Mouse (Mus musculus) ES-E14 (cell line): ENCODE data around the gene Emc9. TPM values are rescaled to one million over a fixed set of nuclear protein-coding genes. Genes with fewer than 3 reads are reported as not detected.

Experiments
- DNase-seq: peaks from one replicate; pipeline ENCODE4 v3.0.0-alpha.2; 2013; ENCODE audit warnings: low read depth, low spot score
- H3K27ac ChIP-seq: 2 replicates; pipeline ENCODE4 v1.5.1; 2012; ENCODE audit warnings: low read depth, mild to moderate bottlenecking, low read length, moderate library complexity, mixed read lengths; ENCODE audit not compliant: poor library complexity, insufficient read depth, severe bottlenecking
- H3K36me3 ChIP-seq: 2 replicates; pipeline ENCODE4 v1.6.1; 2012; ENCODE audit warnings: mild to moderate bottlenecking, low read length, moderate library complexity, mixed read lengths; ENCODE audit not compliant: control insufficient read depth, poor library complexity, insufficient read depth, severe bottlenecking
- H3K4me1 ChIP-seq, 2 experiments: fragments of 150-350 bp in 1 of 2; sonication (generic) in 1 of 2; 2 replicates each; pipeline ENCODE4 v1.6.1; 2012; ENCODE audit warnings: low read length in 2 of 2, mild to moderate bottlenecking in 1 of 2, mixed read lengths in 1 of 2; ENCODE audit not compliant: control insufficient read depth in 2 of 2, insufficient read depth in 2 of 2, poor library complexity in 1 of 2
- H3K4me3 ChIP-seq, 2 experiments: fragments of 150-350 bp in 1 of 2; sonication (generic) in 1 of 2; 2 replicates each; pipeline ENCODE4 v1.5.1; 2012; ENCODE audit warnings: low read length in 2 of 2, low read depth in 1 of 2, mild to moderate bottlenecking in 1 of 2, mixed read lengths in 1 of 2; ENCODE audit not compliant: insufficient read depth in 1 of 2, poor library complexity in 1 of 2, severe bottlenecking in 1 of 2
- H3K9ac ChIP-seq: 2 replicates; pipeline ENCODE4 v1.6.1; 2012; ENCODE audit warnings: low read depth, mild to moderate bottlenecking, low read length, mixed read lengths; ENCODE audit not compliant: poor library complexity, insufficient read depth, severe bottlenecking
- H3K9me3 ChIP-seq: fragments of 150-350 bp; sonication (generic); 2 replicates; pipeline ENCODE4 v1.6.1; 2012; ENCODE audit warnings: low read depth, mild to moderate bottlenecking, low read length; ENCODE audit not compliant: control insufficient read depth, insufficient read depth
- CHD2 ChIP-seq: IDR thresholded peaks from 2 replicates; pipeline ENCODE4 v1.6.1; 2014; ENCODE audit warnings: mild to moderate bottlenecking, low read depth, low read length, inconsistent platforms
- HCFC1 ChIP-seq: IDR thresholded peaks from 2 replicates; pipeline ENCODE4 v1.6.1; 2012; ENCODE audit warnings: low read length, inconsistent platforms, borderline replicate concordance; ENCODE audit not compliant: insufficient read depth
- MAFK ChIP-seq: IDR thresholded peaks from 2 replicates; pipeline ENCODE4 v1.6.1; 2014; ENCODE audit warnings: mild to moderate bottlenecking, low read depth, low read length, inconsistent platforms; ENCODE audit not compliant: insufficient read depth
- ZC3H11A ChIP-seq: IDR thresholded peaks from 2 replicates; pipeline ENCODE4 v1.6.1; 2012; ENCODE audit warnings: low read depth, mild to moderate bottlenecking, inconsistent platforms, low read length, borderline replicate concordance
- ZNF384 ChIP-seq: IDR thresholded peaks from 2 replicates; pipeline ENCODE4 v1.6.1; 2012; ENCODE audit warnings: low read depth, low read length, inconsistent platforms
- in situ Hi-C, 2 experiments: fragments of 600-800 bp; cut with MboI; formaldehyde crosslinking; loops; one replicate each; pipeline ENCODE4 v1.15.1; 2025; ENCODE audit warnings: low sequenced_read_pairs in 2 of 2, inconsistent platforms in 1 of 2; ENCODE audit not compliant: unreplicated experiment in 2 of 2
- total RNA-seq: library from RNA; depleted of rRNA; stranded (reverse); fragments of 300-350 nt; gene quantifications from 2 replicates; pipeline ENCODE4 v1.2.3, GENCODE M21; 2012; rRNA removed

The Emc9 gene
- total RNA-seq, result 4.9 and 9.2 TPM in 2 replicates

GRCm38 (mm10) chr14:55584702-55585565, at the start of gene Emc9:
TSS of gene Emc9 (minus strand) at chr14:55585302.
- Histone ChIP-seq H3K27ac (no peak within 1 kb of the TSS), H3K9me3 (no peaks in the 10 kb centered on the region), H3K4me1 (peaks cover 0 to 18% of the 10 kb centered on the region in 2 experiments; a peak in 2 of 4 replicates), H3K36me3 (peaks cover 13% of the 10 kb centered on the region; the same call in 1 of the 2 replicates), H3K4me3 (peak within 1 kb of the TSS; percentile 89 to 95), H3K9ac (peak within 1 kb of the TSS; percentile 78)
- in situ Hi-C loops, result no loop called here
- DNase-seq, result no peak
- no peak for TF ChIP-seq ZC3H11A
- no peak for TF ChIP-seq ZNF384
- TF ChIP-seq CHD2, result no peak
- no peak for TF ChIP-seq MAFK

- in situ Hi-C loops, result no loop called here
- peaks cover 90% of the 10 kb centered on the region for H3K36me3 ChIP-seq
- peaks cover 0 to 5% of the 10 kb centered on the region in 2 experiments; a peak in 1 of 4 replicates for H3K4me1 ChIP-seq
- H3K27ac ChIP-seq, result no peak overlapping the region
- no peak overlapping the region for H3K9ac ChIP-seq
- no peak overlapping the region for H3K4me3 ChIP-seq
- peak; percentile 50 for DNase-seq
- TF ChIP-seq ZC3H11A (no peak), ZNF384 (0 out of 2 replicates have a peak, but pooled peaks have one; percentile 53), MAFK (no peak), CHD2 (no peak), HCFC1 (no peak)
- H3K9me3 ChIP-seq, result no peaks in the 10 kb centered on the region
These were observed 44.2 kb upstream of the Emc9 start for GRCm38 (mm10) chr14:55629312-55629711.

GRCm38 (mm10) chr14:55628077-55628827, 43.1 kb upstream of the Emc9 start:
- H3K9ac ChIP-seq, result no peak overlapping the region
- H3K9me3 ChIP-seq, result no peaks in the 10 kb centered on the region
- in situ Hi-C loops, result no loop called here
- 0 out of 4 replicates have a peak, but pooled peaks cover 0 to under 1% of the 10 kb centered on the region in 2 experiments for H3K4me1 ChIP-seq
- H3K27ac ChIP-seq, result no peak overlapping the region
- no peak for TF ChIP-seq HCFC1
- TF ChIP-seq ZC3H11A, result no peak
- TF ChIP-seq MAFK, result no peak
- no peak for TF ChIP-seq ZNF384
- TF ChIP-seq CHD2, result no peak
- no peak for DNase-seq
- H3K4me3 ChIP-seq, result no peak overlapping the region
- peaks cover 80% of the 10 kb centered on the region for H3K36me3 ChIP-seq

GRCm38 (mm10) chr14:55618486-55619195, 33.5 kb upstream of the Emc9 start:
- peaks cover 0 to 11% of the 10 kb centered on the region in 2 experiments; a peak in 2 of 4 replicates for H3K4me1 ChIP-seq
- H3K9me3 ChIP-seq, result no peaks in the 10 kb centered on the region
- H3K9ac ChIP-seq, result no peak overlapping the region; the same call in 1 of the 2 replicates
- no peak for DNase-seq
- no peak overlapping the region for H3K27ac ChIP-seq
- in situ Hi-C loops, result no loop called here
- peak overlapping the region; percentile 27 to 40 for H3K4me3 ChIP-seq
- TF ChIP-seq MAFK (no peak), ZC3H11A (no peak), ZNF384 (no peak), HCFC1 (no peak), CHD2 (no peak)
- H3K36me3 ChIP-seq, result peaks cover 2% of the 10 kb centered on the region; the same call in 1 of the 2 replicates
